Mouse (Mus musculus): ENCODE data around the gene 2310022B05Rik. TPM values are rescaled to one million over a fixed set of nuclear protein-coding genes. Genes with fewer than 3 reads are reported as not detected.

2310022B05Rik gene
- polyA plus RNA-seq, 1 experiment = 10.0 TPM

DNA sequence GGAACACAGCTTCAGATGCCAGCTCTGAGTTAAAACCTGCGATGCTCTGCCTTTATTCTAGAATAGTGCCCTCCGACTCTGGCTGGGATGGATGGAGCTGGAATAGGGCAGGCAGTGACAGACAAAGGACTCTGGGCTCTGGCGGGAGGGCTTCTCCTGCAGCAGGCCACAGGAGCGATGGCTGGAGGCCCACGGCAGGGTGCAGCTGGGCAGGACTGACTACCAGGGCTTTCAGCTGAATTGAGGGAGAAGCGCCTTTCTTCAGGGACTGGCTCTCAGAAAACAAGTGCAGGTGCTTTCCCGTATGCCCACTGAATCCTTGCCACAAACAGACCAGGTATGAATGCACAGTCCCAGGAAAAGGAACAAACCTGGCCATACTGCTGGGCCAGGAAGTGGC, 13.9 kb upstream of the 2310022B05Rik start:
- H3K4me1 ChIP-seq (ENCODE audit: control insufficient read depth, insufficient read depth, insufficient read length, low read length) = no peaks in the 10 kb centered on the region
- no peak overlapping the region for H3K4me3 ChIP-seq (ENCODE audit: insufficient read depth, low read depth, low read length)
- H3K27ac ChIP-seq (replicated peaks; ENCODE audit: low read depth, low read length) = no peak overlapping the region

- H3K27ac ChIP-seq (replicated peaks; ENCODE audit: low read depth, low read length) = no peak overlapping the region
- no peak overlapping the region for H3K4me3 ChIP-seq (ENCODE audit: insufficient read depth, low read depth, low read length)
- H3K4me1 ChIP-seq (ENCODE audit: control insufficient read depth, insufficient read depth, insufficient read length, low read length) = no peaks in the 10 kb centered on the region
These were observed 13.5 kb upstream of the 2310022B05Rik start for GRCm38 (mm10) chr8:124676661-124677060.

- no peak overlapping the region for H3K4me3 ChIP-seq (ENCODE audit: insufficient read depth, low read depth, low read length)
These were observed 9.2 kb upstream of the 2310022B05Rik start for GRCm38 (mm10) chr8:124672345-124672744.

GRCm38 (mm10) chr8:124668798-124669197, 5.6 kb upstream of the 2310022B05Rik start:
- H3K4me3 ChIP-seq (ENCODE audit: insufficient read depth, low read depth, low read length) = no peak overlapping the region
- H3K27ac ChIP-seq (replicated peaks; ENCODE audit: low read depth, low read length) = no peak overlapping the region
- no peaks in the 10 kb centered on the region for H3K4me1 ChIP-seq (ENCODE audit: control insufficient read depth, insufficient read depth, insufficient read length, low read length)

More at GRCm38 (mm10) chr8:124672345-124672744, 9.2 kb upstream of the 2310022B05Rik start:
- Histone ChIP-seq H3K27ac (replicated peaks; ENCODE audit: low read depth, low read length) (no peak overlapping the region), H3K4me1 (ENCODE audit: control insufficient read depth, insufficient read depth, insufficient read length, low read length) (no peaks in the 10 kb centered on the region)

DNA sequence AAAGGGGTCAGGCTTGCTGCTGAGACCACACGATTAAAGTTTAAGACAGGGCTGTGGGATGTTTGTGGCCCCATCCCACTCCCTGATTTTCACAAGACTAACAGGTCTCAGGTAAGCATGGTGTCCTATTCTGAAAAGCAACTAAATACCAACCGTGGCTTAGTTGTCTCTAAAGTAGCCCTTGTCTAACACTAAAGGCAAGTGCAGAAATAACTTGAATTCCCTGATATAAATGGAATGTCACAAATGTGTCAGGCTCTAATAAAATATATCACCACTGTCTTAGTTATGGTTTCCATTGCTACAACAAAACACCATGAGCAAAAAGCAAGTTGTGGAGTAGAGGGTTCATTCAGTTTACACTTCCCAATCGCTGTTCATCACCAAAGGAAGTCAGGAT, 1.2 kb upstream of the 2310022B05Rik start:
- Histone ChIP-seq H3K4me1 (ENCODE audit: control insufficient read depth, insufficient read depth, insufficient read length, low read length) (peaks cover 9% of the 10 kb centered on the region), H3K27ac (replicated peaks; ENCODE audit: low read depth, low read length) (no peak overlapping the region), H3K4me3 (ENCODE audit: insufficient read depth, low read depth, low read length) (no peak overlapping the region)

- peaks cover 9% of the 10 kb centered on the region for H3K4me1 ChIP-seq (ENCODE audit: control insufficient read depth, insufficient read depth, insufficient read length, low read length)
- H3K27ac ChIP-seq (replicated peaks; ENCODE audit: low read depth, low read length) = no peak overlapping the region
- peak overlapping the region; percentile 88; the same call in 1 of the 2 replicates for H3K4me3 ChIP-seq (ENCODE audit: insufficient read depth, low read depth, low read length)
These were observed 683 bp upstream of the 2310022B05Rik start for GRCm38 (mm10) chr8:124663874-124664230.

DNA sequence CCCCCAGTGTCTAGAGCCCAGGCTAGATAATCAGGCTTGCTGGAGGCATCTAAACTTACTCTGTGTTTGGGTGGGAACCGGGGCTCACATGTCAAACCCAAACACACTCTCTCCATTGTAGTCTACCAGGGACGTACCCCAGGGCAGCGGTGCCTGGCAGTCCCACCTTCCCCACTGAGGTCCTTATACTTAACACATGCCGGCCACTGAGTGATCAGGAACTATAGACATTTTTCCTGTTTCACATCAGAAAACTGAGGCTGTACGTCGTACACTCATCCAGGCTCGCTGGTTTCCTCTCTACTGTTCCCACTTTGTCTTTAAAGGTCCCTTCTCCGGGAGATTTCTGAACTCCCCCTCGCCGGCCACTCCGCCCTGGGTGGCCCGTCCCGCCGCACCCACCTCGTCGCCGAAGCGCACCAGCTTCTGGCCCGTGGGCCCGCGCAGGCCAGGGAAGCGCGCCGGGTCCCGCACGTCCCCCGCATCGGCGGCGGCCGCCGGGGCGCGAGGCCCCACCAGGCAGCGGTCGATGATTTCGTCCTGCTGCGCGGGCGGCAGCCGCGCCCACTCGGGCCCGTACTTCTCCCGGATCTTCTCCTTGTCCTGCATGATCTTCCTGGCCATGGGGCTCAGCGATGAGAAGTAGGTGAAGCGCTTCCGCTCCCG, 590 bp downstream of the 2310022B05Rik start:
- no peak overlapping the region for H3K27ac ChIP-seq (replicated peaks; ENCODE audit: low read depth, low read length)
- peaks cover 9% of the 10 kb centered on the region for H3K4me1 ChIP-seq (ENCODE audit: control insufficient read depth, insufficient read depth, insufficient read length, low read length)

GRCm38 (mm10) chr8:124661781-124662180, 1.4 kb downstream of the 2310022B05Rik start:
- Histone ChIP-seq H3K4me3 (ENCODE audit: insufficient read depth, low read depth, low read length) (peak overlapping the region; percentile 88), H3K27ac (replicated peaks; ENCODE audit: low read depth, low read length) (no peak overlapping the region), H3K4me1 (ENCODE audit: control insufficient read depth, insufficient read depth, insufficient read length, low read length) (peaks cover 9% of the 10 kb centered on the region)

More for the DNA sequence above, 590 bp downstream of the 2310022B05Rik start:
- H3K4me3 ChIP-seq (ENCODE audit: insufficient read depth, low read depth, low read length) = peak overlapping the region; percentile 88

DNA sequence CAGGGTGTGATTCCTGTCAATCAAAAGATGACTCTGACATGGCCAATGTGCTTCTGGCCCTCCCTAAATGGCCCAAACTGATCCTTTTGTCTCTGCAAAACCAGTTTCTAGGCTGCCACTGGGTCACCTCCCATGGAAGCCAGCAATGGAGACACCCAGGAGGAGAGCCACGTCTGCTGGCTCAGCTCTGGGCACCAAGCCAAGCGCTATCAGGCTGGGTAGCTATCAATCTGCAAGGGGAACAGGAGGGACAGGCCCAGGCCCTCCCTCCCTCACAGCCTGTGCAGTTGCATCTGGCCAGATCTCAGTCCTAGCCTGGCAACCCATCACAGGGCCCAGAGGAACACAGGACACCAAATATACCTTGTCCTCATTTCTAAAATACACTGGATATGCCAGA, 4.8 kb downstream of the 2310022B05Rik start:
- Histone ChIP-seq H3K4me1 (ENCODE audit: control insufficient read depth, insufficient read depth, insufficient read length, low read length) (peaks cover 9% of the 10 kb centered on the region), H3K27ac (replicated peaks; ENCODE audit: low read depth, low read length) (no peak overlapping the region)

DNA sequence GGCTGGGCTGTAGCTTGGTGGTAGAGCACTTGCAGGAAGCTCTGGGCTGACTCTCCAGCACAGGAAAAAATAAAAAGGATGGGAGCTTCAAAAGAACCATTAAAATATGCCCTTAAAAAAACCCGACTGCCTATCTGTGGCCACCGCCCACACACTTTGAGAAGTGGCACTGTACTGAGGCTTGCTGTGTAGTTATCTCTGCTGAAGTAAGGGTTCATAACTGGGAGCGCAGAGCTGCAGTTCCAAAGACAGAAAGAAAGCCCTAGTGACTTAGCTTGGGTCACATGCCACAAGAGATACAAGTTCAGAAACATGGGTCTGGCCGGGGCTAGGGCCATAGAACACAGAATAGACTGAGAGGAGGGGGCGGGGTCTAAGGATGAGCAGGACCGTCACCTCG, 5.2 kb downstream of the 2310022B05Rik start:
- peaks cover 9% of the 10 kb centered on the region for H3K4me1 ChIP-seq (ENCODE audit: control insufficient read depth, insufficient read depth, insufficient read length, low read length)
- H3K27ac ChIP-seq (replicated peaks; ENCODE audit: low read depth, low read length) = no peak overlapping the region
- H3K4me3 ChIP-seq (ENCODE audit: insufficient read depth, low read depth, low read length) = no peak overlapping the region

More for the DNA sequence above, 4.8 kb downstream of the 2310022B05Rik start:
- H3K4me3 ChIP-seq (ENCODE audit: insufficient read depth, low read depth, low read length) = no peak overlapping the region

GRCm38 (mm10) chr8:124653568-124654475, 9.3 kb downstream of the 2310022B05Rik start:
- no peak overlapping the region for H3K27ac ChIP-seq (replicated peaks; ENCODE audit: low read depth, low read length)
- H3K4me3 ChIP-seq (ENCODE audit: insufficient read depth, low read depth, low read length) = no peak overlapping the region
- no peaks in the 10 kb centered on the region for H3K4me1 ChIP-seq (ENCODE audit: control insufficient read depth, insufficient read depth, insufficient read length, low read length)

GRCm38 (mm10) chr8:124652546-124652945, 10.6 kb downstream of the 2310022B05Rik start:
- Histone ChIP-seq H3K4me1 (ENCODE audit: control insufficient read depth, insufficient read depth, insufficient read length, low read length) (no peaks in the 10 kb centered on the region), H3K27ac (replicated peaks; ENCODE audit: low read depth, low read length) (no peak overlapping the region)

DNA sequence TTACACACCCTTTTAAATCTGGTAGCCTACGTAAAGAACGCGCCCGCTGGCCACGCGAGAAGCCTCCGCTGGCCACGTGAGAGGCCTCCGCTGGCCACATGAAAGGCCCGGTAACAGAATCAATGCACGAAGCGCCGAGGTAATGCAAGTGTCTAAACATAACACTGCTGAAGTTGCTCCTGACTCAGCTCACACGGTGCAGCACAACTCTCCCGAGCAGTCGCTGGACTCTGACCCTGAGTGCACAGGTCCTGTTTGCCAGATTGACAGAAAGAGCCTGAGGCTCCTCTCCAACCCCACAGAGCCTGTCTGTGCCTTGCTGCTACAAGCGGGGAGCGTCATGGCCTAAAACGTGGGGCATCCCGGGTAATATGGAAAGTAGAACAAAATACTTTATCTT, 11.4 kb downstream of the 2310022B05Rik start:
- H3K27ac ChIP-seq (replicated peaks; ENCODE audit: low read depth, low read length) = no peak overlapping the region
- no peak overlapping the region for H3K4me3 ChIP-seq (ENCODE audit: insufficient read depth, low read depth, low read length)
- no peaks in the 10 kb centered on the region for H3K4me1 ChIP-seq (ENCODE audit: control insufficient read depth, insufficient read depth, insufficient read length, low read length)

More at GRCm38 (mm10) chr8:124652546-124652945, 10.6 kb downstream of the 2310022B05Rik start:
- no peak overlapping the region for H3K4me3 ChIP-seq (ENCODE audit: insufficient read depth, low read depth, low read length)

- Histone ChIP-seq H3K27ac (replicated peaks; ENCODE audit: low read depth, low read length) (no peak overlapping the region), H3K4me3 (ENCODE audit: insufficient read depth, low read depth, low read length) (no peak overlapping the region)
These were observed 14.9 kb downstream of the 2310022B05Rik start for GRCm38 (mm10) chr8:124648311-124648710.

DNA sequence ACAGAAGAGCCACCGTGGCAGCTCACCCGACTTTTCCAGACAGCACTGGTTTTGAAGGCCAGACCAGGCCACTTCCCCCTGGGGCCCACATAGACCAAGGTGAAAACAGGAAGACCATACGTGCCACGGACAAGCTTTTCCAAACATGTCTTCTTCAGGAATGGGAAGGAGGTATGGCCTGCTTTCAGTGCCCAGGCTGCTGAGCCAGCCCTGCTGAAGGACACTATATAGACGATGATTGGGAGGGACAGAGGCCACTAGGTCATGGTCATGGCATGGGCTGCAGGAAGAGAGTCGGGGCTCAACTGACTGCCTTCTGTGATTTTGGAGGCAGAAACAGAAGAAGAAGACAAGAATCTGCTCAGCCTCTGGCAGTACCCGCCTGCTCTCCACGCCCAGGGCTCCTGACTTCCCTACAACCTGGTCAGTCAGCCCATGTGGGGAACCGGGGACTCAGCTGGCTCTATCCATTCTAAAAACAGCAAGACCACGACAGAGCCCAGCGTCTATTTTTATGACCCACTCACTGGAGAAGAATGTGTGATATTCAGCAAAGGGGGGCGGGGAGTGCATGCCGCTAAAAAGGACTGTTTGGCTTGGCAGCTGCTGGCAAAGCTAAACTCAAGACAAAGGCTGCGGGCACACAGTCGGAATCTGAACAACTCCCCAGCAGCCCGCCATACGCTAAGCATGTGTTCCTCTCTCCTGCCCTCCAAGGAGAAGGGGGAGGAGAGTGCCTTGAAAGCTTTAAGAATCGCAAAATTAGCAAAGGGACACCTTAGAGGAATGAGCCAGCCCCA, 19.4 kb downstream of the 2310022B05Rik start:
- Histone ChIP-seq H3K27ac (replicated peaks; ENCODE audit: low read depth, low read length) (no peak overlapping the region), H3K4me3 (ENCODE audit: insufficient read depth, low read depth, low read length) (no peak overlapping the region), H3K4me1 (ENCODE audit: control insufficient read depth, insufficient read depth, insufficient read length, low read length) (peaks cover 3% of the 10 kb centered on the region; the same call in 1 of the 2 replicates)

More at GRCm38 (mm10) chr8:124648311-124648710, 14.9 kb downstream of the 2310022B05Rik start:
- peaks cover 3% of the 10 kb centered on the region; the same call in 1 of the 2 replicates for H3K4me1 ChIP-seq (ENCODE audit: control insufficient read depth, insufficient read depth, insufficient read length, low read length)

All from brown adipose tissue, adult 24 weeks (tissue).